Mouse (Mus musculus) macrophage (primary cell): Measurements from ENCODE around the gene Traf5. TPM values are rescaled to one million over a fixed set of nuclear protein-coding genes. Genes with fewer than 3 reads are reported as not detected.

Experiments
- H3K27ac ChIP-seq: fragments of 350-480 bp; formaldehyde crosslinking; 2 replicates; pipeline ENCODE4 v1.9.0; 2021
- H3K36me3 ChIP-seq: fragments of 350-480 bp; formaldehyde crosslinking; 2 replicates; pipeline ENCODE4 v1.9.0; 2021; ENCODE audit errors: inconsistent target
- H3K4me3 ChIP-seq: fragments of 350-480 bp; formaldehyde crosslinking; 2 replicates; pipeline ENCODE4 v1.9.0; 2021; ENCODE audit errors: inconsistent target
- H3K79me2 ChIP-seq: fragments of 350-480 bp; formaldehyde crosslinking; 2 replicates; pipeline ENCODE4 v1.9.0; 2021; ENCODE audit errors: inconsistent target
- WGBS: methylation state at CpG from one replicate; pipeline ENCODE4 v1.1.7; 2026; ENCODE audit warnings: inconsistent platforms; ENCODE audit not compliant: missing documents; 5-methylcytosine and 5-hydroxymethylcytosine counted together
- polyA plus RNA-seq: library from polyadenylated mRNA; stranded (reverse); fragments of 250-400 nt; gene quantifications from 3 replicates; pipeline ENCODE4 v1.2.4, GENCODE M21; 2018; ENCODE audit warnings: inconsistent platforms

The Traf5 gene
- polyA plus RNA-seq, 1 experiment from 2014 or later: 11.1 TPM

DNA sequence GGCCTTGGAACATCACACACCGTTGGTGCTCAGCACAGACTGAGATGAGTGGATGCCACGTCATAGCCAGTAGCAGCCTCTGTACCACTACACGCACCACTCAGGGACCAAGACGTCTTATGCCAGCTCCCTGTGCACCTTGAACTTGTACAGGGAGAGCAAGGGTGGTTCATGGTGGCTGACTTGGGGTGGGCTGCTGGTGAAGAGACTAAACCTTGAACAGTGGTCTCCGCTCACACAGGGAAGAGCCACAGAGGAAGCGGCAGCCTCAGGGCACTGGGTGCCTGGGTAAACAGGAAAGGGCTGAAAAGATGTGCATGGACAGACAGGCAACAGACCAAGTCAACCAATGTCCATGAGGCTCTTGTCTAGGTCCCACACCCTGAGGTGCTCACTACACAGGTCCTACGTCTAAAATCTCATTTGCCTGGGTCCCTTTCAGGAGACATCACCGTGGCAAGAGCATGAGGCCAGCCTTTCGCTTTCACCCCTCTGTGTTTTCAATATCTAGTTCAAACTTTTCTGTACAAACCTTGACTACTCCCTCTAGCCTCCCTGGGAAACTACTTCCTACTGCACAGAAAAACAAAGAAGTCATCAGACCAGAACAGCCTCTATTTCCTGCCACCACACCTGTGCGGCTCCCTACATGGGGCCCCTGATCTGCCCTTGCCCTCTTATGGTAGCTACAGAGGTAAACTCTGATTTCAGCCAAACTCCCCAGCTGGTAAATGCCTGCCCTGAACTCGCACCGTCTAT is 5.9 kb downstream of the Traf5 start:
- H3K27ac ChIP-seq: no peak overlapping the region

DNA sequence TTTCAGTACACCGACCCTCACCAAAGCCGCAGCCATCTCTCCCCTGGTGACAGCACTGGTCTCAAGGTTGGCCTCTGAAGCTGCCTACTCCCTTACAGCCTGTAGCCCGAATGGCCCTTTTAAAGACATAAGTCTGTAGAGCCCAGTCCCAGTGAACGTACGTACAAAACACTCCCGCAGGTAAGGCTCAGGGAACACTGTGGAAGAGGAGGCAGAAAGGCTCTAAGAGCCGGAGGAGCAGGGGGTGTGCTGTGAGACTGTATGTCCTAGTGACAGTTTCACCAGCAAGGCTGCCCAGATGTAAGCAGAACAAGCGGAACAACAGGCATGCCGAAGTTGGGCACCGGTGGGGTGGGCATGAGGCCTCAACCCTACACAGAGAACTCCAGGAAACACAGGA is 7.1 kb downstream of the Traf5 start:
- H3K79me2 ChIP-seq: peaks cover 71% of the 10 kb centered on the region; the same call in 1 of the 2 replicates
- H3K27ac ChIP-seq: no peak overlapping the region
- no peaks in the 10 kb centered on the region for H3K36me3 ChIP-seq
- 94% methylated on average over 10 of the region's 10 CpGs for WGBS
- H3K4me3 ChIP-seq: no peak overlapping the region

More for the DNA sequence above, 5.9 kb downstream of the Traf5 start:
- H3K4me3 ChIP-seq: no peak overlapping the region
- WGBS: 87% methylated on average over 11 of the region's 12 CpGs
- H3K79me2 ChIP-seq: peaks cover 74% of the 10 kb centered on the region; the same call in 1 of the 2 replicates
- H3K36me3 ChIP-seq: no peaks in the 10 kb centered on the region

DNA sequence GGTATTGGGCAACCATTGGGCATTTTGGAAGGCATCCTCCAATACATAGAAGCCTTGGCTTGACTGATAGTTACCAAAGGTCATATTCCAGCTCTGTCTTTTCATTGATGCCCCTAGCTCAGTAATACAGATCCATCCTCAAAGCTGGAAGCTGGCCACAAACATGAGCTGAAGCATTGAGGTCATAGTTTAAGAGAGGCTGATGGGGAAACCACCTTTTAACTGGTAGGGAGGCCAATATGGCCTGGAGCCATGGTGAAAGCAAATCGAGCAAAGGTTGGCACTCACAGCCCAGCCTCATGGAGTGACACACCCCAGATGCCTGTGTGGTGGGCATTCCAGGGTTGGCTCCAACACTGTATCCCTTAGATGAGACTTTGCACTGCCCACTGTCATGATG is 9.7 kb downstream of the Traf5 start:
- WGBS: 100% methylated on average over 1 of the region's 1 CpGs
- Histone ChIP-seq H3K27ac (no peak overlapping the region), H3K4me3 (no peak overlapping the region), H3K36me3 (no peaks in the 10 kb centered on the region), H3K79me2 (peaks cover 62% of the 10 kb centered on the region; the same call in 1 of the 2 replicates)

DNA sequence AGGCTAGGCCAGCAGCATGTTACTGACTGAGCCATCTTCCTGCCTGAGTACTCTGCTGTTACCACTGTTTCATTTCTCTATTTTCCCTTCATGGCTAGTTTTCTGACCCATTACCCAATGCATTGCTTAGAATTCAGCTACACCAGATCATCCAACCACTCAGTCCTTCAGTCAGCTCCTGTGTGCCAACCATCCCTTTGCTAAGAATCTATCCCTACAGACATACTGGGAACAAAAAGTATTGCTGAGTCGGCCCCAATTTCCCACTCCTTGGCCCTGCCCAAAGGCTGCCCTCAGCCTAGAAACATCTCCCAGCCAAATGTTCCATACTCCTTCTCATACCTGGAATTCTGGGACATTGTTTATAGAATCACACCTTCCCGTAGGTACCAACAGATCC is 11.2 kb downstream of the Traf5 start:
- 100% methylated on average over 2 of the region's 2 CpGs for WGBS
- Histone ChIP-seq H3K79me2 (peaks cover 46% of the 10 kb centered on the region; the same call in 1 of the 2 replicates), H3K27ac (0 out of 2 replicates have a peak overlapping the region, but pooled peaks have one; percentile 7), H3K4me3 (no peak overlapping the region), H3K36me3 (no peaks in the 10 kb centered on the region)

DNA sequence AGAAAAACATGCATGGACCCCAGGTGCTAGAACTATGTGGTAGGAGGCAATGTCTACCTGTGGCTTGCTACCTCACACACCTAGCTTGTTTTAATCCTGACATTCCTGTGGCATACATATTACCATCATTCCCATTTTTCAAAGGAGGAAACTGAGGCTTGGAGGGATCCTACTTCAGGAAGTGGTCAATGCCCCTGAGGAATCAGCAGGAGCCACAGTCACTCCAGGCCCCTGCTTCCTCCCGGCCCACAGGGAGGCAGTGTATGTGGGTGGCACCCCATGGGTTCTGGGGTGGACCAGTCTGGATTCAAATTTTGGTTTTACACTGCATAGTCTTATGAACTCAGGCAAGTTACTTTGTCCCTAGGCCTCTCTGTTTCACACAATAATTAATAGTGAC is 13.2 kb downstream of the Traf5 start:
- Histone ChIP-seq H3K27ac (peak overlapping the region; percentile 78), H3K36me3 (no peaks in the 10 kb centered on the region), H3K79me2 (peaks cover 31% of the 10 kb centered on the region; the same call in 1 of the 2 replicates), H3K4me3 (no peak overlapping the region)
- 36% methylated on average over 1 of the region's 1 CpGs for WGBS

DNA sequence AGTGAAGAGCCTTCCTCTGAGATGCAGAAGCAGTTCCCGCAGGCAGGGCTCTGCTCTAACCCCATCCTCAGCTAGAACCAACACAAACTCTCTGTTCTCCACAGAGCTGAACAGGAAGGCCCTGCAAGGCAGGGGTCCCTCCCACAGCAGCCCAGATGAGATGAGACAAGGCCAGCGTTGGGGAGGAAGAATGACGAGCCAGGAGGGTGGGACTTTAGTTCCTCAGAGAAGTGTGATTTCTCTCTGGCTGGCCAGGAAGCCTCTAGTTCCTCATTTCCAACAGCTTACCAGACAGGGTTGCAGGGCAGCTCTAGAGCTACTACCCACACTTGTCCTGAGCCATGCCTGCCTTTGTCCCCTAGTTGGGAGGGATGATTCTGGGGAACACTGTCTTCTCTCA is 14.0 kb downstream of the Traf5 start:
- Histone ChIP-seq H3K79me2 (peaks cover 26% of the 10 kb centered on the region; the same call in 1 of the 2 replicates), H3K36me3 (no peaks in the 10 kb centered on the region), H3K4me3 (no peak overlapping the region), H3K27ac (peak overlapping the region; percentile 78)
- 0% methylated on average over 3 of the region's 3 CpGs for WGBS

DNA sequence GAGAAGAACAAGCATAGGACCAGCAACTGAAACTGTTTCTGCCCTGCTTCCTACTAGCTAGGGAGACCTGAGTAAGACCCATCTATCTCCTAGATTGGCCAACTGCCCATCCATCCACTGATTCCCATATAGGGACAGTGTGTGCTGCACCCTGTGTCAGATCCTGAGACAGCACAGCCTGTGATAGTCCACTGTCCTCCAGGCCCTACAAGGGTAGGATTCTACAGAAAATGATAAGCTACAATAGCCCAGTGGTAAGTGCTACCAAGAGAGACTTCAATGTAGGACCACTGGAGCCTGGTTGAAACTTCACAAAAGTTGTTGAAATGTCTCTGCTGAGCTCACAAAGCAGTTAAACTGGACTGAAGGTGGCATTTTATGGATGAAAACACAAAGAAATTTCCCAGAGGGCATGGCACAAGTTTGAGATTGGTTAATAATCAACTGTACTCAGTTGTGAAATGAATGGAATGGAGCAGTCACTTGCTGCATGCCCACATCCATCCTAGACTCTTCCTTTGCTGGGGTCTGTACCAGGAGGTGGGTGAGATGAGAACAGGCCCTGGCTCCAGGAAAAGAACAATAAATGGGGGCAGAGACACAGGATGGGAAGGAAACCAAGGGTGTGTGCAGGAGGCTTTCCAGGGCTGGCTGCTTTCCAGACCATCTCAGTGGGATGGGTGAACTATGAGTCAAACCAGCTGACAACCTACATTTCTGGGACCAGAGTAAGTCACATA is 15.4 kb downstream of the Traf5 start:
- Histone ChIP-seq H3K36me3 (no peaks in the 10 kb centered on the region), H3K79me2 (peaks cover 14% of the 10 kb centered on the region; the same call in 1 of the 2 replicates), H3K4me3 (no peak overlapping the region), H3K27ac (peak overlapping the region; percentile 78; the same call in 1 of the 2 replicates)

DNA sequence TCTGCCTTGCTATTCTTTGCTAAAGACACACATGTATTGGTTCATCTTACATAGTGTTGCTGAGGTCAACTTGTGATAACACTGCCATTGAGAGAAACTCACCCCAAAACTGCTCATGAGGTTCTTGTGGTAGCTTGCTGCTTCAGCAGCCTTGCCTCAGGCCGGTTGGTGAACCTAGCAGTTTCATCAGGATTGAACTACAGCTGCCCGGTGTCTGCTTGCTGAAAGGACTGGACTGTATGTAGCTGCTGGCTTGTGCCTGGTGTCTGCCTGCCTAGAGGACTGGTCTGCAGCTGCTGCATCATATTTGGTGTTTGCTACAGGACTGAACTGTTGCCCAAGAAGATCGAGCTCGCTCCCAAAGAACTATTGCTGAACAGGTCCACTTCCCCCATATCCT is 16.3 kb downstream of the Traf5 start:
- Histone ChIP-seq H3K79me2 (peaks cover 10% of the 10 kb centered on the region; the same call in 1 of the 2 replicates), H3K27ac (no peak overlapping the region), H3K4me3 (no peak overlapping the region), H3K36me3 (no peaks in the 10 kb centered on the region)
- WGBS: 67% methylated on average over 4 of the region's 4 CpGs

DNA sequence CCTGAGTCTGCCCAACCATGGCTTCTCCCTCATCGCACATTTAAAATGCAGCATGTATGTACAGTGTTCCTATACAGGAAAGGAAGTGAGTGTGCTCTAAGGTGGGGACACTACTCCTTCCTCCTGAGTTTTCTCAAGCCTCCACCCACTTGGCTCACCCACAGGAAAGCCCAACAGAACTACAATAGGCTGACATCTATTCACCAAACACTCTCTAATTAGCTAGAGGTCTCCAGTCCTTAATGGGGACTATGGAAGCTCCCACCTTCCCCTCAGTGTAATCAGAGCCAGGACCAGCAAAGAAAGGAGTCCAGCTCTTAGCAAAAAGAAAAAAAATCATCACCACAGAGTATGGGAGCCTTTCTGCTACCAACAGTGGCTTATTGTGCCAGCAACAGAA is 17.5 kb downstream of the Traf5 start:
- Histone ChIP-seq H3K79me2 (peaks cover 2% of the 10 kb centered on the region; the same call in 1 of the 2 replicates), H3K36me3 (no peaks in the 10 kb centered on the region), H3K4me3 (no peak overlapping the region), H3K27ac (no peak overlapping the region)
- 20% methylated on average over 1 of the region's 1 CpGs for WGBS

DNA sequence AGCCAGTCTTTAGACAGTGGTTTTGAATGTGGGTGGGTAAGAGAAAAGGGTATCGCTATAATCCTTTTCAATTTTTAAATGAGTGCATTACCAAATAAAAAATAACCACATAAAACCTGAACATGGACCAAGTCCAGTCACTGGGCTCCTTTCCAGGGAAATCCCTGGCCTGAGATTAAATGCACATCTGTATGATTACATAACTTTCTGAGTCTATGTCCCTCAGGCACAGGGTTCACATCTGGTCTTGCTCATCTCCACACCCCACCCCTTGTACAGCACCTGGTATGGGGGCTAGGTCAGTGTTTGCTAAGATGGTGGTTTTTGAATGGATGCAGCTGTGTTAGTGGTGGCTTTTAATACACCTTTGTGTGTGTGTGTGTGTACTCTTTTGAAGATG is 19.9 kb downstream of the Traf5 start:
- H3K27ac ChIP-seq: no peak overlapping the region
- H3K36me3 ChIP-seq: peaks cover 3% of the 10 kb centered on the region; the same call in 1 of the 2 replicates
- H3K4me3 ChIP-seq: no peak overlapping the region
- WGBS: 78% methylated on average over 1 of the region's 1 CpGs
- H3K79me2 ChIP-seq: no peaks in the 10 kb centered on the region; the same call in 1 of the 2 replicates

DNA sequence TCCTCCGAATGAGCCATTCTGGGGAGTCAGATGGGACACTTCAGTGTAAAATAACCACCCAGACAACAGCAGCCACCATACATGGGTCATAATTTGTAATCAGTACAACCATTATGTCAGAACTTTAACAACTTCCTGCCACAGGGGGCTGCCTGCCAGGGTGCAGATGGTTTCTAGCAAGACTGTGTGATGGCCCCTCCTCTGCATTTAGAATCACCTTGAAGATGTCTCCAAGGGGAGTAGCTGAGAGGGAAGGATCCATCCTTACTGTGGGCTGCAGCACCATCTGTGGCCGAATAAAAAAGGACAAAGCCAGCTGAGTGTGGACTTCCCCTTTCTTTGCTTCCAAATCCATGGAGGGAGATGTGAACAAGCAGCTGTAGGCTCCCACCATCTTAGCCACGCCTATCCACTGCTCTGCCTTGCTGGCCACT is 21.7 kb downstream of the Traf5 start:
- Histone ChIP-seq H3K27ac (peak overlapping the region; percentile 17), H3K4me3 (no peak overlapping the region), H3K36me3 (peaks cover 21% of the 10 kb centered on the region), H3K79me2 (no peaks in the 10 kb centered on the region; the same call in 1 of the 2 replicates)
- WGBS: 12% methylated on average over 3 of the region's 3 CpGs

DNA sequence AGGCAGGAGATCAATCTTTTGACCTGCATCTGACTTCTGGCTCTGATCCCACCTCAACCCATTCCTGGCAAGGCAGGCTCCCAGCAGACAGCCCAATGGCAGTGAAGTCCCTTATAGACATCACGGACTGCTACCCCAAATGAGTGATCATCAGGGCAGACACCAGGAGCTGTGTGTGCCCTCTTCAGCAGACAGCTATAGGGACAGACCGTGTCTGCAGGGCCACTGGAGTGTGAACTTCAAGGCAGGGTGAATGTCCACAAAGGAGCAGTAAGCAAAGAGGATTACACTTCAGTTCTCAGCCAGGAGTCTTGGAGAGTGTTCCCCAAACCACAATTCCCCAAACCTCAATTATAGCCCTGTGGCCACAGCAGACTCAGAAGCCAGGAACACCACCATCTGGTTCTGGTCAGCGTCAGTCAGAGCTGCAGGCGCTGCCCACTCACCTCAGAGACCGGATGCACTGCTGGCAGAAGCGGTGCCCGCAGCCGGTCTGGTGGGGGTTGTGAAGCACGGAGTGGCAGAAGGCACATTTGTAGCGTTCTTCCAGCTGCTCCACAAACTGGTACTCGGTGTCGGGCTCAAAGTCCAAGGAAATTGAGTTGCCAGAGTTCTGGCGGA is 22.3 kb downstream of the Traf5 start:
- Histone ChIP-seq H3K4me3 (no peak overlapping the region), H3K79me2 (no peaks in the 10 kb centered on the region; the same call in 1 of the 2 replicates), H3K36me3 (peaks cover 26% of the 10 kb centered on the region), H3K27ac (peak overlapping the region; percentile 17)
- WGBS: 25% methylated on average over 12 of the region's 13 CpGs

DNA sequence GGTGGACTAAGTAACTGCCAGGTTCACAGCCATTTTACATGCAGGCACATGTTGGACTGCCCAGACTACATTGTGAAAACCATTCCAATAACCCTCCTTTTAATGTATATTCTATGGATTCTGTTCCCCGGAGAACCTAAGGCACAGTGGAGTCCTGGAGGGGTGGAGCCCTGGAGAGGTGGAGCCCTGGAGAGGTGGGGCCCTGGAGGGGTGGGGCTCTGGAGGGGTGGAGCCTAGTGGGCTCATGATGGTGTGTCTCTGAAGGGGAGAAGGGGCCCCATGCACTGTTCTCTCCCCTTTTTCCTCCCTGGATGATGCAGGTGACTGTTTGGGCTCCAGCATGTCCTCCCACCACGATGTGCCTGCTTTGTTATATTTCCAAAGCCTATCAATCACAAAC is 24.2 kb downstream of the Traf5 start:
- WGBS: 66% methylated on average over 2 of the region's 2 CpGs
- H3K79me2 ChIP-seq: no peaks in the 10 kb centered on the region
- peaks cover 45% of the 10 kb centered on the region for H3K36me3 ChIP-seq
- H3K27ac ChIP-seq: no peak overlapping the region
- H3K4me3 ChIP-seq: no peak overlapping the region

DNA sequence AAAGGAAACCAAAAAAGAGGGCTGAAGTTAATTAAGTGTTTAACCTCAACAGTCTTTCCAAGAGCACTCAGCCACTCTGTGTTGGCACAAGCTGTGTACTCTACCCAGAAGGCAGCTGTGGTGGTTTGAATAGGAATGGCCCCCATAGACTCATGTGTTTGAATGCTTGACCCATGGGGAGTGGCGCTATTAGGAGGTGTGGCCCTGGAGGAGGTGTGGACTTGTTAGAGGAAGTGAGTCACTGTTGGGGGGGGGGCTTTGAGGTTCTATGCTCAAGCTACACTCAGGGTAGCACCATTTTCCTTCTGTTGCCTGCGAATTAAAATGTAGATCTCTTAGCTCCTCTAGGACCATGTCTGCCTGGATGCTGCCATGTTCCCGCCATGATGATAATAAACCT is 25.4 kb downstream of the Traf5 start:
- Histone ChIP-seq H3K79me2 (no peaks in the 10 kb centered on the region), H3K27ac (no peak overlapping the region), H3K36me3 (peaks cover 46% of the 10 kb centered on the region), H3K4me3 (no peak overlapping the region)
- WGBS: 97% methylated on average over 3 of the region's 3 CpGs
